Mouse (Mus musculus): Measurements from ENCODE around the gene Bglap2. TPM values are rescaled to one million over a fixed set of nuclear protein-coding genes. Genes with fewer than 3 reads are reported as not detected.
"Not testable (repeated sequence)": the region's sequence is repeated elsewhere in the genome, so short reads cannot be mapped to it uniquely, and the experiment has no call there.

Bglap2 gene
- not detected in 2 replicates for polyA plus RNA-seq (2015; fragmentation: Nextera tagmentation; extraction: Ambion mirVana)

DNA sequence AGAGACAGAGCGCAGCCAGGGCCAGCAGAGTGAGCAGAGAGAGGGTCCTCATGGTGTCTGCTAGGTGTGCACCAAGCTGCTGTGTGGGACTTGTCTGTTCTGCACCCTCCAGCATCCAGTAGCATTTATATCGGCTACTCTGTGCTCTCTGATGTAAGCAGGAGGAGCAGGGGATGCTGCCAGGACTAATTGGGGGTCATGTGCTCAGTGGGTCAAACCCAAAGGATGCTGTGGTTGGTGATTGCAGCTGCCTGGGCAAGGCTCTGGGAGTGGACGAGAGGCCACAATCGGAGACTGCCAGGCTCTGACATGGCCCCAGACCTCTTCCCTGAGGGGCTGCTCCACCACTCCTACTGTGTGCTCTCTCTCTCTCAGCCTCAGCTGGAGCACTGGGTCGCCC, at the start of gene Bglap2:
Gene Bglap2, minus strand, starts transcription at position 101 of the 400 bp plus-strand sequence.
- H3K27ac ChIP-seq (ENCODE audit: low read length); H3K4me3 ChIP-seq (ENCODE audit: low read length); H3K9me3 ChIP-seq (ENCODE audit: low read length); H3K4me1 ChIP-seq (ENCODE audit: insufficient read depth, low read length); H3K27me3 ChIP-seq (ENCODE audit: insufficient read depth, low read length); H3K36me3 ChIP-seq (ENCODE audit: insufficient read depth, low read length); H3K4me2 ChIP-seq (replicated peaks; ENCODE audit: low read depth, low read length); ATAC-seq (ENCODE audit: low FRiP score, low TSS enrichment); H3K9ac ChIP-seq (replicated peaks; ENCODE audit: low read length): not testable (repeated sequence)
- WGBS, result 76% methylated on average over 4 of the region's 5 CpGs

DNA sequence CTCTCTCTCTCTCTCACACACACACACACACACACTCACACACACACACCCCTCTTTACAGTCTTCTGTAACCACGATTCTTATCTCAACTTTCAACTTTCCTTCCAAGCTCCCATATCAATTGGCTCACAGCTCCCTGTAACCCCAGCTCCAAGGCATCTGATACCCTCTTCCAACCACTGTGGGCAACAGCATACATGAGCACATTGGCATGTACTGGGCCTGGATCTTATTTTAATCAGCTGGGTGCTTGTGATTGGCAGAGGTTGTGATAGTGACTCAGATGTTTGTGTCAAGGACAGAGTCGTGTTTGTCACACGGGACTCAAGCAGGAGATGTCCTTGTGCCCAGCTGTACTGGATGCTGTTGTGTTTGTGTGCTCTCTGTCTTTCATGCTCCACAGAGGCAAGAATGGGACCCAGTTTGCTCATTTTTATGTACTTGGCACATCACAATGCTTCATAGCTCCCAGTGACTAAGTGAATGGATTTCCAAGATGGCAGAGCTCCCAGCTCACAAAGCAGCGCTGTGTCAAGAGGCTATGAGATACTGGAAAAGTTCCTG, 48.9 kb upstream of the Bglap2 start:
- no peak for ATAC-seq (ENCODE audit: low FRiP score, low TSS enrichment)
- H3K27me3 ChIP-seq (ENCODE audit: insufficient read depth, low read length), result no peaks in the 10 kb centered on the region
- no peak overlapping the region for H3K4me2 ChIP-seq (replicated peaks; ENCODE audit: low read depth, low read length)
- no peak overlapping the region for H3K27ac ChIP-seq (ENCODE audit: low read length)
- peaks cover 15% of the 10 kb centered on the region for H3K4me1 ChIP-seq (ENCODE audit: insufficient read depth, low read length)
- H3K9me3 ChIP-seq (ENCODE audit: low read length), result no peaks in the 10 kb centered on the region
- H3K4me3 ChIP-seq (ENCODE audit: low read length), result no peak overlapping the region
- no peaks in the 10 kb centered on the region for H3K36me3 ChIP-seq (ENCODE audit: insufficient read depth, low read length)
- WGBS, result 83% methylated on average over 4 of the region's 4 CpGs
- no peak overlapping the region for H3K9ac ChIP-seq (replicated peaks; ENCODE audit: low read length)

- Histone ChIP-seq H3K27me3 (ENCODE audit: insufficient read depth, low read length) (no peaks in the 10 kb centered on the region), H3K36me3 (ENCODE audit: insufficient read depth, low read length) (peaks cover 5% of the 10 kb centered on the region), H3K9ac (replicated peaks; ENCODE audit: low read length) (no peak overlapping the region), H3K4me1 (ENCODE audit: insufficient read depth, low read length) (peaks cover 16% of the 10 kb centered on the region), H3K4me2 (replicated peaks; ENCODE audit: low read depth, low read length) (peak overlapping the region; percentile 95; the same call in 1 of the 2 replicates), H3K4me3 (ENCODE audit: low read length) (no peak overlapping the region), H3K9me3 (ENCODE audit: low read length) (no peaks in the 10 kb centered on the region), H3K27ac (ENCODE audit: low read length) (peak overlapping the region; percentile 68)
- ATAC-seq (ENCODE audit: low FRiP score, low TSS enrichment), result no peak
- 78% methylated on average over 10 of the region's 10 CpGs for WGBS
Measured at GRCm38 (mm10) chr3:88425708-88426420, 47.4 kb upstream of the Bglap2 start.

DNA sequence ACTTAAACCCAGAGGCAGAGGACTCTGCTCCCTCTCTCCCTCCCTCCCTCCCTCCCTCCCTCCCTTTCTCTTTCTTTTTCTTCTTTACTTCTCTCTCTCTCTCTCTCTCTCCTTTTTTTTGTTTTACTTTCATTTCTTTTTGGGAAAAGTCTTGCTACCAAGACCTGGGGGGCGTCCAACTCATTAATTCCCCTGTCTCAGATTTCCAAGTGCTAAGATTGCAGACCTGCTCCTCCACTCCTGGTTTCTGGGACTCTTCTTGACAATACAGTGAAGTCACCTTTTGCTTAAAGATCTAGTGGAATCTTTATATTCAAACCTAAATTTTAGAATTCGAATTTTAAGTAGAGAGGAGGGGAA, 46.8 kb upstream of the Bglap2 start:
- peak overlapping the region; percentile 94 for H3K4me3 ChIP-seq (ENCODE audit: low read length)
- peak overlapping the region; percentile 95 for H3K4me2 ChIP-seq (replicated peaks; ENCODE audit: low read depth, low read length)
- peaks cover 16% of the 10 kb centered on the region for H3K4me1 ChIP-seq (ENCODE audit: insufficient read depth, low read length)
- ATAC-seq (ENCODE audit: low FRiP score, low TSS enrichment), result peak; percentile 24; the same call in 1 of the 2 replicates
- no peaks in the 10 kb centered on the region for H3K27me3 ChIP-seq (ENCODE audit: insufficient read depth, low read length)
- H3K9me3 ChIP-seq (ENCODE audit: low read length), result no peaks in the 10 kb centered on the region
- no peak overlapping the region for H3K9ac ChIP-seq (replicated peaks; ENCODE audit: low read length)
- 2% methylated on average over 2 of the region's 2 CpGs for WGBS
- H3K36me3 ChIP-seq (ENCODE audit: insufficient read depth, low read length), result peaks cover 11% of the 10 kb centered on the region
- H3K27ac ChIP-seq (ENCODE audit: low read length), result peak overlapping the region; percentile 68

- peak within 1 kb of the TSS; percentile 75 for H3K9ac ChIP-seq (replicated peaks; ENCODE audit: low read length)
- WGBS, result under 1% methylated on average over 35 of the region's 35 CpGs
- peaks cover 16% of the 10 kb centered on the region for H3K36me3 ChIP-seq (ENCODE audit: insufficient read depth, low read length)
- H3K27me3 ChIP-seq (ENCODE audit: insufficient read depth, low read length), result no peaks in the 10 kb centered on the region
- H3K4me2 ChIP-seq (replicated peaks; ENCODE audit: low read depth, low read length), result peak within 1 kb of the TSS; percentile 95
- H3K27ac ChIP-seq (ENCODE audit: low read length), result peak within 1 kb of the TSS; percentile 68
- ATAC-seq (ENCODE audit: low FRiP score, low TSS enrichment), result peak; percentile 98
- peaks cover 16% of the 10 kb centered on the region for H3K4me1 ChIP-seq (ENCODE audit: insufficient read depth, low read length)
- H3K4me3 ChIP-seq (ENCODE audit: low read length), result peak within 1 kb of the TSS; percentile 94
- no peaks in the 10 kb centered on the region for H3K9me3 ChIP-seq (ENCODE audit: low read length)
Measured at GRCm38 (mm10) chr3:88424605-88425329, 46.3 kb upstream of the Bglap2 start, which contains the start of gene Slc25a44. Slc25a44 (minus strand) TSS chr3:88425139.

GRCm38 (mm10) chr3:88422020-88422720, 43.7 kb upstream of the Bglap2 start:
- H3K27me3 ChIP-seq (ENCODE audit: insufficient read depth, low read length), result no peaks in the 10 kb centered on the region
- H3K4me2 ChIP-seq (replicated peaks; ENCODE audit: low read depth, low read length), result no peak overlapping the region
- ATAC-seq (ENCODE audit: low FRiP score, low TSS enrichment), result no peak
- H3K4me1 ChIP-seq (ENCODE audit: insufficient read depth, low read length), result peaks cover 16% of the 10 kb centered on the region
- H3K9me3 ChIP-seq (ENCODE audit: low read length), result no peaks in the 10 kb centered on the region
- H3K4me3 ChIP-seq (ENCODE audit: low read length), result no peak overlapping the region
- no peak overlapping the region for H3K27ac ChIP-seq (ENCODE audit: low read length)
- WGBS, result 44% methylated on average over 9 of the region's 9 CpGs
- H3K36me3 ChIP-seq (ENCODE audit: insufficient read depth, low read length), result peaks cover 31% of the 10 kb centered on the region
- peak overlapping the region; percentile 42; the same call in 1 of the 2 replicates for H3K9ac ChIP-seq (replicated peaks; ENCODE audit: low read length)

DNA sequence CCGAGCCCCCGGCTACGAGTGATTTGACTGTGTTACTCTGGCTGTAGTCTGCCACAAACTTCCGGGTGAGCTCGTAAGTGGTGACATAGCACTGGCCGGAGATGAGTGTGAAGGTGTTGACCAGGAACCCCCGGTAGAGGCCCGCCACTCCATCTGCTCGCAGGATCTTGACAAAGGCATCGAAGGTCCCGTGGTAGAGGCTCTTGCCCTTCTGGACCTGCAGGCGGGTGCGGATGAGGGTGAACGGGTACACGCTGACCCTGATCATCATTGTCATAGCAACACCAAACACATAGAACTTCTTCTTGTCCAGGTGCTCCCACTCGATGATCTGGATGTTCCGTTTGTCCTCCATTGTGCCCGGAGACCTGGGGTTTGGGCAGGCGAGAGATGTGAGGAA, 42.3 kb upstream of the Bglap2 start:
- Histone ChIP-seq H3K27ac (ENCODE audit: low read length) (no peak overlapping the region), H3K9me3 (ENCODE audit: low read length) (no peaks in the 10 kb centered on the region), H3K9ac (replicated peaks; ENCODE audit: low read length) (no peak overlapping the region), H3K4me3 (ENCODE audit: low read length) (no peak overlapping the region), H3K27me3 (ENCODE audit: insufficient read depth, low read length) (no peaks in the 10 kb centered on the region), H3K4me1 (ENCODE audit: insufficient read depth, low read length) (peaks cover 16% of the 10 kb centered on the region), H3K4me2 (replicated peaks; ENCODE audit: low read depth, low read length) (no peak overlapping the region), H3K36me3 (ENCODE audit: insufficient read depth, low read length) (peaks cover 44% of the 10 kb centered on the region)
- ATAC-seq (ENCODE audit: low FRiP score, low TSS enrichment), result no peak
- 90% methylated on average over 19 of the region's 19 CpGs for WGBS

GRCm38 (mm10) chr3:88418016-88418415, 39.5 kb upstream of the Bglap2 start:
- WGBS, result 68% methylated on average over 6 of the region's 6 CpGs
- Histone ChIP-seq H3K4me1 (ENCODE audit: insufficient read depth, low read length) (peaks cover 4% of the 10 kb centered on the region; the same call in 1 of the 2 replicates), H3K9me3 (ENCODE audit: low read length) (no peaks in the 10 kb centered on the region), H3K9ac (replicated peaks; ENCODE audit: low read length) (no peak overlapping the region), H3K36me3 (ENCODE audit: insufficient read depth, low read length) (peaks cover 52% of the 10 kb centered on the region), H3K27me3 (ENCODE audit: insufficient read depth, low read length) (no peaks in the 10 kb centered on the region), H3K4me3 (ENCODE audit: low read length) (no peak overlapping the region), H3K4me2 (replicated peaks; ENCODE audit: low read depth, low read length) (no peak overlapping the region), H3K27ac (ENCODE audit: low read length) (no peak overlapping the region)
- no peak for ATAC-seq (ENCODE audit: low FRiP score, low TSS enrichment)

GRCm38 (mm10) chr3:88415668-88416067, 37.2 kb upstream of the Bglap2 start:
- Histone ChIP-seq H3K27ac (ENCODE audit: low read length) (no peak overlapping the region), H3K9me3 (ENCODE audit: low read length) (no peaks in the 10 kb centered on the region)
- 89% methylated on average over 4 of the region's 4 CpGs for WGBS

More at GRCm38 (mm10) chr3:88415668-88416067, 37.2 kb upstream of the Bglap2 start:
- Histone ChIP-seq H3K4me3 (ENCODE audit: low read length) (no peak overlapping the region), H3K4me2 (replicated peaks; ENCODE audit: low read depth, low read length) (no peak overlapping the region), H3K27me3 (ENCODE audit: insufficient read depth, low read length) (no peaks in the 10 kb centered on the region), H3K9ac (replicated peaks; ENCODE audit: low read length) (no peak overlapping the region), H3K36me3 (ENCODE audit: insufficient read depth, low read length) (peaks cover 54% of the 10 kb centered on the region), H3K4me1 (ENCODE audit: insufficient read depth, low read length) (peaks cover 7% of the 10 kb centered on the region; the same call in 1 of the 2 replicates)
- no peak for ATAC-seq (ENCODE audit: low FRiP score, low TSS enrichment)
